Mouse (Mus musculus) mature B cell (primary cell): ENCODE measurements around the gene Vrk1.

ENCODE experiments used
- in situ Hi-C: fragments of 300-500 bp; cut with MboI; formaldehyde crosslinking; loops from 2 replicates; pipeline ENCODE4 v1.14.3; 2019

Gene Vrk1

DNA sequence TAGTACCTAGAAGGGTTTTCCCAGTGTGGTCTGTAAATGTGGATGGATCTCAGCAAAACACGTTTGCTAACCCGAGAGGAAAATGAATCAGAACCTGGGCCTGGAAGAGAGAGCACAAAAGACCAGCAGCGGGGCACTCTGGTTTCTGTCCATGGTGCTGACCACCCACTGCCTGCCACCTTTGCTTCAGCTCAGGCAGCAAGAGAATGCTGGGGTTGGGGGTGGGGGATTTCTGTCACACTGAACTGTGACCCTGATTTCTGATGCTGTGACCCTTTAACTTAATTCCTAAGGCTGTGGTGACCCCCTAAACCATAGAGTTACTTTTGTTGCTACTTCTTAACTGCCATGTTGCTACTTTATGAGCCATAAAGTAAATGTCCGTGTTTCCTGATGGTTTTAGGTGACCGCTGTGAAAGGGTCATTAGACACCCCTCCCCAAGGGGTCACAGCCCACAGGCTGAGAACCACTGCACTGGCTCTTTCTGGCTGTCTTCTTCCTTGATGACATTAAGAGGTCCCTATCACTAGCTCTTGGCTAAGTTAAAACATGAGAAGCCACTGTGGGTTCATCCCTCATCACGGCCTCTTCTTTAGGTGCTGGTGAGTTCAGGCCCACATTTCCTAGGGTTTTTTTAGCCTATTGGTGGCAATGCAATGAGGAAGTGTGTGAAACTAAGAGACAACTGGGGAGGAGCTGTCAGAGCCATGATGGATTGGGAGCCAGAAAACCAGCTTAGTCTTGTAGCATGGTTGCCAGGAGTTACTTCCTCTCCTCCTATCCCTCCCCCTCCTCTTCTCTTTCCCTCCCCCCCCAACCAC lies 105.3 kb downstream of the Vrk1 start:
- in situ Hi-C loops, result no loop called here

DNA sequence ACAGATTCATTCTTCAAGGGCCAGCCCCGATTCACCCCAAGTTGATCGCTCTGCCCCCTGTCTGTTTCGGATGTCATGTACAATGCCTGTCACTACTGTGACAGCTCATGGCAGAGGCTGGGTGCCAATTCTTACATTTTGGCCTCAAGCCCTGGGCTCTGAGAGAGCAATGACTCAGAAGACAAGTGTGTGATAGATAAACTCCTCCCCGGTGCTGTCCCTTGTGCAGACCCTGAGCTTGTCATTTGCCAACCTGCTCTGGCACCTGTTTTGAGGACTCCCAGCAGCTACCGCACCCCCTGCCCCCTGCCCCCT lies 105.8 kb downstream of the Vrk1 start:
- in situ Hi-C loops, result no loop called here

DNA sequence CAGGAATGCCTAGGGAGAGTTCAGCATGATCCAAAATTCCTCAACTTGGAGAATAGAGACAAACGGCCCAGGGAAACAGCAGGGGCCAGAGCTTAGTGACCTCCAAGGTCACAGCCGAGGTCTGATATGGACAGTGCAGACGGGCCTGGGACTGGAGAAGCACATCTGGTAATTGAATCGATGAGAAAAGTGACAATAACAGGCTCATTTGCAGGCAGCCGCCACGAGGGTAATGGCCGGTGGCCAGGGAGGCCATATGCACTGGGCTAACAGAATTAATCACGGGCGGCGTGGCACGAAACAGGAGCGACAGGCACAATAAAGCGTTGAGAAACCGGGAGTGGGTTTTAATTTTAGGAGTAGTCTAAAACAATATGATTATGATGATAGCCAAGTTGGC lies 113.2 kb downstream of the Vrk1 start:
- in situ Hi-C loops, result no loop called here

DNA sequence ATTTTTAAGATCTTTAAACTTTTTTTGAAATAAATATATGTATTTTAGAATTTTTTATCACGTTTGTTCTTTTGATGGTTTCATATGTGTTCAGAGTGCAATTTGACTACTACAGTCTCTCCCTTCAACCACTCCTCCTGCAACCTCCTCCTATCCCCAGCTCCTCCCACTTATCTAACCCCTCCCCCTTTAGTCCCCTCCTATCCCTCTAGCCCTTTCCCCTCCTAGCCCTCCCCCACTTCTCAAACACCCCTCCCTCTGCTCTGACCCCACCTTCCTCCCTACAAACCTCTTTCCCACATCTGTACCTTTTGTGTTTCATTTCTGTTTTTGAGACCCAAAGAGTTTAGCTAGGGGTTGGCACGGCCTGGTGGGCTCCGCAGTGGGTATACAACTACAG lies 114.6 kb downstream of the Vrk1 start:
- in situ Hi-C loops, result no loop called here
